Mouse (Mus musculus): ENCODE measurements around the gene Kif12.
A peak's percentile ranks its signal among the peaks of the same experiment; 100 is the strongest.

Gene Kif12

DNA sequence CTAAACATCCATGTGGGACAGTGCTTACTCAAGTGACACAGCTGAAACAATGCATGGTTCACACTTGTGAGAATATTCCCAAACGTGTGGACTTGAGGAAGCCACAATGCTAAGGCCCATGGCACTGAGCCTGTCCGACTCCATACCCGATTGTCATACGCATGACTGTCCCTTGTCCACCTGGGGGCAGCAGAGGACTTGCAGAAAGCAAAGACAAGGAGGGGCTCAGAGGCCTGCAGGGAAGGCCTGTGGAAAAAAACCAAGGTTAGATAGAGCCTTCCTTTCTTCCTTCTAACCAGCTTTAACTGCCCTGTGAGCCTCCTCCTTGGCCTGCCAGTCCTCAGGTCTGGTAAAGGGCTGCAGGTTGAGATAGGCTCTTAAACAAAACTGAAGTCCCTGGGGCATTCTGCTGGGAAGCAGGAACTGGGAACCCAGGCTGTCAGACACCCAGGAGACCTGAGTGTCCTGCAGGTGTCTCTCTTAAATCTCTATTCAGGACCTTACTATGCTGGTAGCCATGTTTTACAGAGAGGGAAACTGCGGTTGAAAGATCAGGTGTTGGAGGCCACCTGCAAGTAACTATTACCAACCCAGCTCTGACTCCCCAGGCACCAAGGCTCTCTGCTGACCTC is 12.9 kb downstream of the Kif12 start:
- DNase-seq (ENCODE audit: low spot score in 2 of 2): peak in 1 of 2 experiments; percentile 36

DNA sequence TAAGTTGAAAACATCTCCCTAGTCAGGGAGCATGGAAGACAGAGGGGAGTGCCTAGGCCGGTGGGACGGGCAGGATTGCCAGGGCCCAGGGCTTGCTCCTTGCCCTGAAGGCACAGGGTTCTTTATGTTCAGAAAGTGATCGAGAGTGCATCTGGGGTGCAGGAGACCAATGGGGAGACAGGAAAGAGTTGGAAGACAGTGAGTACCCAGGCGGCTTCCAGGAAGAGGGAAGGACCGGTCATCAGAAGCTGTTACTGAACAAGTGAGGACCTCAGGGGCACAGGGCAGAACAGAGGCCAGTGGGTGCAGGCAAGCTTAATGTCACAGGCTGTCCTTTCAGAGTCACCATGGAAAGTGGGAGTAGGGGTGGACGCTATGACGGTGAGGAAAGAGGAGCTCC is 13.7 kb downstream of the Kif12 start:
- no peak for DNase-seq (ENCODE audit: low spot score in 2 of 2)

DNA sequence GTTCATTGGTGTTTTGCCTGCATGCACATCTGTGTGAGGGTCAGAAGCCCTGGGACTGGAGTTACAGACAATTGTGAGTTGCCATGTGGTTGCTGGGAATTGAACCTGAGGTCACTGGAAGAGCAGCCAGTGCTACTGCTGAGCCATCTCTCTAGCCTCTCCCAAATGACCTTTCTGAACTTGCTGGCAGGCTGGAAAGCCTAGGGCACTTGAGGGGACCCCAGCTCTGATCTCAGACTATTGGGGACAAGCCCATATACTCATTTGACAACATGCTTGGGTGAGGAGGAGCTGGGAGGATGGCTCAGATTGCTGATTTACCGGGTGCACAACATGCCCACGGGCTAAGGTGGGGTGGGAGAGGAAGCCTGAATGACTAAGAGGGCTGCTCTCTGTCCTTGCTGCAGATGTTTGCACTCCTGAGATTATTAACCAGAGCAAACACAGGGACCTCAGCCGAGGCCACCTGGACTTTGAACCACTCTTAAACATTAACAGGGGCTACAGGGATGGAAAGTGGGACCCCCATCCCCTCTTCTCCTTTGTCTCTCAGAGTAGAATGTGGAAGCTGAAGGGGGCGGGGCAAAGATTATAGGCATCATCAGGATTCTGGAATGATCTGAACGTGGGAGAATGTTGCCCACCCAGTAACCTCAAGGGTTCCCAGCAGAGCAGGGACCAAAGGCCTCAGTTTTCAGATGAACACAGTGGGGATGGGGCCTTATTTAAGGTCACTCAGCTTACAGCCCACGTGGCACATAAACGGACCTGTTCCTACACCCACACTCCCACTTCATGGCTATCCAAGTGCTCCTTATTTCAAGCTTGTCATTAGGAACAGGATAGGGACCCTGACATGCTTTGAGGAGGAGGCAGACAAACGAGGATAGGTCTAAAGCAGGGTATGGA is 15.0 kb downstream of the Kif12 start:
- DNase-seq (ENCODE audit: low spot score in 2 of 2): no peak

DNA sequence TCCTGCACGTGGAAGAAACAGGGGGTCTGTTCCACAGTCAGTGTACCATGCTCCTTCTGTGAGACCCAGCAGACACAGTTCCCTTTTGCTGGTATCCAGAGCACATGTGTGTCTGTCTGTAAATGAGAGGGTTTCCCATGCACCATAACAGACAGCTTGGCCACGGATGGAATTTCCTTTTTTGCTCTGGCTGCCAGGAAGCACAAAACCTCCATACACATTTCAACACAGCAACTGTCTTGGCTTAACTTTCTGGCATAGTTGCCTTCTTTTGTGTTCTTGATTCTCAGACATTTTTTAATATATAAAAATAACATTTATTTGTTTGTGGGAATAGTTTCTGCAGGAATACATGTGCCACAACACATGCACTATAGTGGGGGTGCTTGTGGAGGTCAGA is 16.3 kb downstream of the Kif12 start:
- DNase-seq (ENCODE audit: low spot score in 2 of 2): no peak

- DNase-seq (ENCODE audit: low spot score in 2 of 2): no peak
Measured at GRCm38 (mm10) chr4:63154699-63155098, 17.2 kb downstream of the Kif12 start, which contains the start of gene Ambp. Ambp (minus strand) TSS chr4:63154799.

DNA sequence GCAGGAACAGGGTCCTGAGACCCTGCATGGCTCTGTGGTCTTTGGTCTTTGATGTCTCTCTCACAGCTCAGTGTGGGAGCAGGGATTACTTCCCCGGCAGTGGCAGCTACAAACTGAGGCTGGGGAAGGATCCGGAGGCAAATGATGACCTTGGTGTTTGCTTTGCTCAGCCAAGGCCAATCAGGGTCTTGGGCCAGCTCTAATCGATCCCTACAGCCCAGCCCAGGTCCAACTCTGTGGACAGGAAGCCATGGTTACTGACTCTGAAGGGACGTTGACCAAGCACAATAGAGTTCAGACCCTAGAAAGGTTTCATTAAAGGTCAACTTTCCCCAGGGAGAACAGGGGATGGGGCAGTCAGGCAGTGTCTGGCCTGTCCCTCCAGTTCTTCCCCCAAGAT is 17.9 kb downstream of the Kif12 start:
- DNase-seq (ENCODE audit: low spot score in 2 of 2): no peak

DNA sequence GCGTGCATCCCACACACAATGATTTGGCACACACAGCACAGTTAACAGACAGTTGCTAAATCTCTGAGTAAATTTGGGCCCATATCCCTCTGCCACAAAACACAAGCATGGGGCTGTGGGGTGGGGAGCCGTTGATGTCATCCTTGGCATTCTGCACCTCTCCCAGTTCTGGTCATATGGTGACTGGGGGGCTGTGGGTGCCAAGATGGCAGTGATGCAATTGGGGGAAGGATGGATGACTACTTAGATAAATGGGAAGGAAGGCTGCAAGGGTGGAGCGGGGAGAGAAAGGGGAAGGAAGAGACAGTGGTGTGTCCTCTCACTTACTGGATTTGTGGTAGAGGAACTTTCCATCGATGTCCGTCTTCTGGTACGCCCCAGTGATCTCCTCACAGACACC is 20.8 kb downstream of the Kif12 start:
- DNase-seq (ENCODE audit: low spot score in 2 of 2): no peak

- no peak for DNase-seq (ENCODE audit: low spot score in 2 of 2)
Measured at GRCm38 (mm10) chr4:63147268-63147667, 24.7 kb downstream of the Kif12 start.

DNA sequence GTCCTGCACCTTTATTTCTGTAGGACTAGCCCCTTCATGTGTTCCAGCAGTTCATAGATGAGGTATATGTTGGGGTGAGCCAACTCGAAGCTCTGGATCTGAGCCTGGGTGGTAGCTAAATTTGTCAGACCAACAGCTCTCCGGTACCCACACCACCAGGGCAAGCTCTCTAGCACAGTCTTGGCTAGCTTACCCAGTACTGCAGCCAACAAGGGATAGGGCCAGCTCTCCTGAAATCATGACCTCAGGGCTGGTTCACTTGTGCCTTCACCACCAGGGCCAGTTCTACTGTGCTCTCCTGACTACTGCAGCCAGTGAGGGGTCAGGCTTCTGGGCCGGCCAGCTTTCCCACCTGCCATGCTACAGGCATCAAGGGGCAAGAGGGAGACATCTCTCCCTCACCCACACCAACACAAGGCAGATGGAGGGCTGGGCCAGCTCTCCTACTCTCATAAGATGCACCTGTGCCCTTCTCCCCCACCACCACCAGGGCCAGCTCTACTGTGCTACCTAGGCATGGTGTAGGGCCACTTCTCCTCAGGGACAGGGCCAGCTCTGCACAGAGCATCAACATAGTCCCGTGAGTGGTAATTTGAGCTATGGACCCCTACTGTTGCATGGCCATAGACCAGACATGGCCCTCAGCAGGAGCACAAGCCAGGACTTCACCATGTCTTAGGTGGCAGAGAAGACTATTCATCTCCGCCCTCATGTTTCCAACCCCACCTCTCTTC is 41.9 kb downstream of the Kif12 start:
- no peak for DNase-seq (ENCODE audit: low spot score in 2 of 2)

GRCm38 (mm10) chr4:63124861-63125466 is 47.0 kb downstream of the Kif12 start:
- DNase-seq (ENCODE audit: low spot score in 2 of 2): peak; percentile 38 to 60

DNA sequence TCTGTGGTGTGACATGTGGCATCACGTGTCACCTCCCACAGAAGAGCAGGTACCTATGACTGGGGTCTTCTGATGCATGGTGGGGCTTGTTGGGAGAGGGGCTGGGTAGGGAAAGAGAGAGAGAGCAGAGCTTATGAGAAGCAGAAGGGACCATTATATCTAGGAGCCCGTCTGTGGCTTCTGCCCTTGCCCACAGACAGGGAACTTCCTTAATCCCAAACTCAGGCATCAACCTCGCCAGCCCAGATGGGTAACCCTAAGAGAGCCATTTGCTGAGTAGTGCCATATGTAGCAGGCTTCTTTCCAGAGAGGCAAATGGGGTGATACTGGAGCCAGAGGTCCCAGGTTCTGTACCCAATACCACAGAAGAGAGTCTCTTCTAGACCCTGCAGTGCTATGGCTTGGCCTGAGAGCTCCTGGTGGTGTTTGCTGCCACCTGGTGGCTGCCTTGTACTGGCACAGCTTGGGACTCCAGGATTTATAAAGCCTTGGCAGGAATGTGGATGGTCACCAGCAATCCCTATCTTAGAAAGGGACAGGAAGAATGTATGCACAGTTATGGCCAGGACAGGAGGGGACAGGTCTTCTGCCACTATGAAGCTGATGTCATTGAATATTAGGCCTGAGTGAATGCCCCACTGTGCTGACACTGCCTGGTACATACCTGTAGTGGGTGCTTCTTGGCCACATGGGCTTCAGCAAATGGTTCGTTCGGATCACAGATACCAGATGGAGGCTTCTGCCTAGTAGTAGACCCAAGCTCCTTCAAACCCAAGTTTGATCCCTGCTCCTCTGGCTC is 53.1 kb downstream of the Kif12 start:
- DNase-seq (ENCODE audit: low spot score in 2 of 2): peak; percentile 28 to 60

Measured in natural killer cell, adult 2 months (primary cell).